ENCODE assay signal across 26 mouse cellular contexts in genomic region chr3:149405872-149406271, GRCm38 (mm10).
DNase-seq lines count a peak whose midpoint lies in the region; ATAC-seq lines count a peak whose summit lies in the region.
"Had no signal": no experiment of that assay in that cellular context is flagged by ENCODE, and none has a peak within 500 bp of the region (broad histone marks: within the 10 kb centered on the region; RNA-seq: fewer than 3 reads in every experiment).

No protein-coding gene starts in this region.

- peak; percentile 38; the same call in 1 of the 2 replicates for ATAC-seq in forebrain, embryonic 13.5 days
- no peak for ATAC-seq in forebrain, embryonic 11.5 days (replicated peaks; ENCODE audit: low FRiP score)
- no peak for ATAC-seq in hindbrain, embryonic 11.5 days (ENCODE audit: low FRiP score)
- ATAC-seq: activated CD4-positive, CD25-positive, alpha-beta regulatory T cell, adult 4 months; hindbrain, postnatal 0 days; inflammation-experienced regulatory T-cells, adult 6 months; intestine, embryonic 16.5 days had no signal

- H3K9ac ChIP-seq in forebrain, embryonic 13.5 days = no peak overlapping the region
- no peak overlapping the region for H3K9ac ChIP-seq in forebrain, embryonic 11.5 days (ENCODE audit: low read length)
- no peak overlapping the region for H3K9ac ChIP-seq in hindbrain, embryonic 11.5 days (ENCODE audit: low read depth, low read length)
- H3K9ac ChIP-seq: heart, embryonic 12.5 days; heart, embryonic 15.5 days; hindbrain, embryonic 14.5 days had no signal

- no peak overlapping the region for H3K27ac ChIP-seq in forebrain, embryonic 13.5 days
- H3K27ac ChIP-seq in forebrain, embryonic 11.5 days (ENCODE audit: low read depth, low read length) = no peak overlapping the region
- no peak overlapping the region for H3K27ac ChIP-seq in heart, embryonic 10.5 days
- no peak overlapping the region for H3K27ac ChIP-seq in hindbrain, embryonic 11.5 days (ENCODE audit: low read depth, low read length)
- H3K27ac ChIP-seq: forebrain, embryonic 10.5 days; heart, embryonic 15.5 days; hindbrain, embryonic 10.5 days; hindbrain, embryonic 14.5 days; hindbrain, postnatal 0 days had no signal

- 18% methylated on average over 3 of the region's 3 CpGs for WGBS in forebrain, embryonic 13.5 days
- 56% methylated on average over 3 of the region's 3 CpGs for WGBS in forebrain, embryonic 11.5 days
- 62% methylated on average over 3 of the region's 3 CpGs for WGBS in heart, embryonic 10.5 days
- 54% methylated on average over 3 of the region's 3 CpGs for WGBS in hindbrain, embryonic 11.5 days

- H3K36me3 ChIP-seq in forebrain, embryonic 13.5 days (ENCODE audit: poor library complexity, severe bottlenecking) = no peaks in the 10 kb centered on the region
- H3K36me3 ChIP-seq in forebrain, embryonic 11.5 days (ENCODE audit: control insufficient read depth, insufficient read depth, low read length) = no peaks in the 10 kb centered on the region
- no peaks in the 10 kb centered on the region for H3K36me3 ChIP-seq in heart, embryonic 10.5 days
- no peaks in the 10 kb centered on the region for H3K36me3 ChIP-seq in hindbrain, embryonic 11.5 days (ENCODE audit: control insufficient read depth, insufficient read depth, low read length)
- H3K36me3 ChIP-seq: forebrain, embryonic 10.5 days; heart, embryonic 12.5 days; heart, embryonic 15.5 days; hindbrain, embryonic 10.5 days had no signal

- H3K4me2 ChIP-seq in forebrain, embryonic 13.5 days = no peak overlapping the region
- no peak overlapping the region for H3K4me2 ChIP-seq in forebrain, embryonic 11.5 days (ENCODE audit: low read depth, low read length, severe bottlenecking)
- H3K4me2 ChIP-seq in hindbrain, embryonic 11.5 days (replicated peaks; ENCODE audit: low read depth, low read length) = no peak overlapping the region
- H3K4me2 ChIP-seq: heart, embryonic 12.5 days; heart, embryonic 15.5 days; hindbrain, embryonic 14.5 days had no signal

- no peak overlapping the region for H3K4me3 ChIP-seq in forebrain, embryonic 13.5 days
- H3K4me3 ChIP-seq in forebrain, embryonic 11.5 days (ENCODE audit: low read depth, low read length) = no peak overlapping the region
- H3K4me3 ChIP-seq in heart, embryonic 10.5 days = no peak overlapping the region
- no peak overlapping the region for H3K4me3 ChIP-seq in hindbrain, embryonic 11.5 days (ENCODE audit: low read depth, low read length)
- H3K4me3 ChIP-seq: forebrain, embryonic 10.5 days; heart, embryonic 12.5 days; heart, embryonic 15.5 days; hindbrain, embryonic 10.5 days had no signal

- DNase-seq in forebrain, embryonic 11.5 days (ENCODE audit: low spot score) = no peak
- peak; percentile 15 for DNase-seq in heart, adult 11 months
- no peak for DNase-seq in heart, embryonic 10.5 days (ENCODE audit: low spot score)
- peak; percentile 58 for DNase-seq in ZHBTc4 (ENCODE audit: low read depth, low spot score)
- DNase-seq in hindbrain, embryonic 11.5 days (ENCODE audit: low spot score) = no peak
- DNase-seq in thymus, postnatal 10 days (ENCODE audit: low spot score in 2 of 2) = no peak
- DNase-seq: adrenal gland, adult 8-10 months; adrenal gland, postnatal 25 days; cerebellum, adult 18-20 months; cerebellum, adult 9-10 months; cerebellum, postnatal 14 days; gastrocnemius, postnatal 10 days; gastrocnemius, postnatal 36 days; heart, postnatal 10 days; heart, postnatal 36 days; kidney, adult 18-20 months had no signal

- no peaks in the 10 kb centered on the region for H3K27me3 ChIP-seq in forebrain, embryonic 13.5 days
- no peaks in the 10 kb centered on the region for H3K27me3 ChIP-seq in forebrain, embryonic 11.5 days (ENCODE audit: control insufficient read depth, insufficient read depth, low read length)
- no peaks in the 10 kb centered on the region for H3K27me3 ChIP-seq in heart, embryonic 10.5 days (ENCODE audit: insufficient read depth, poor library complexity, severe bottlenecking)
- no peaks in the 10 kb centered on the region for H3K27me3 ChIP-seq in hindbrain, embryonic 11.5 days (ENCODE audit: control insufficient read depth, insufficient read depth, low read length)
- H3K27me3 ChIP-seq: heart, embryonic 12.5 days; heart, embryonic 15.5 days had no signal

- no peaks in the 10 kb centered on the region for H3K9me3 ChIP-seq in forebrain, embryonic 13.5 days (replicated peaks)
- H3K9me3 ChIP-seq in forebrain, embryonic 11.5 days (ENCODE audit: control insufficient read depth, low read length) = no peaks in the 10 kb centered on the region
- H3K9me3 ChIP-seq in heart, embryonic 10.5 days = no peaks in the 10 kb centered on the region
- no peaks in the 10 kb centered on the region for H3K9me3 ChIP-seq in hindbrain, embryonic 11.5 days (ENCODE audit: control insufficient read depth, low read length)
- H3K9me3 ChIP-seq: forebrain, embryonic 10.5 days; heart, embryonic 12.5 days; heart, embryonic 15.5 days; hindbrain, embryonic 10.5 days had no signal

- peaks cover 14% of the 10 kb centered on the region; the same call in 1 of the 2 replicates for H3K4me1 ChIP-seq in forebrain, embryonic 13.5 days
- peaks cover 4% of the 10 kb centered on the region; the same call in 1 of the 2 replicates for H3K4me1 ChIP-seq in forebrain, embryonic 11.5 days (replicated peaks; ENCODE audit: control insufficient read depth, insufficient read depth, low read length)
- peaks cover 12% of the 10 kb centered on the region for H3K4me1 ChIP-seq in heart, embryonic 10.5 days
- no peaks in the 10 kb centered on the region for H3K4me1 ChIP-seq in hindbrain, embryonic 11.5 days (replicated peaks; ENCODE audit: control insufficient read depth, insufficient read depth, low read length)

Comparison
In these comparisons a context has a peak if more than half of its experiments do, and no peak if none do; other contexts are left out.
1. DNase-seq: peak in heart, adult 11 months (single experiment) and ZHBTc4 (single experiment); none in forebrain, embryonic 11.5 days (single experiment), heart, embryonic 10.5 days (single experiment), hindbrain, embryonic 11.5 days (single experiment) and thymus, postnatal 10 days (0 of 2).